24 mouse cellular contexts compared by ENCODE assay signal in the genomic region with DNA sequence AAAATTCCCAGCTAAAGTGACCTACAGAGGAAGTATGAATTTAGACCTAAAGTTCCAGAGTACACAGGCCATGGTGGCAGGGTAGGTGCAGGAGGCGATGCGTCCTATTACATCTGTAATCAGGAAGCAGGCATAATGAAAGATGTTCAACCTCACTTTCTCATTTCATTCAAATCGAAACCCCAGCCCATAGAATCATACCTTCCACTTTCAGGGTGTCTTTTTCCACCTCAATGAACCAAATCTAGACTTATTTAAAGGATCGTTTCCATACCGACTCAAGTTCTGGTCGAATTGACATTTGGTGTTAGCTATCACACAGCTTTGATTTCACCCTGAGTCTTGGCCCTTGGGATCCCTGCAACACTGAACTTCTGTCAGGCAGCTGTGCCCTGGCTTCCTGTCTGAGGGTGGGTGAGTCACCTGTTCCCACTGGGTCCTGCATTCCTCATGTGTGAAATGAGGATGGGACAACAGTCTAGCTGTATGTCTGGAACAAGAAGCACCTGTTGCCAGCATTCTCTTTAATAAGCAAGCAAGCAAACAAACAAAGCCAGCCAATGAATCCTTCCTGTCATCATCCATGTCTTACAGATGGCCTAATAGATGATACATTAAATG. TPM values are rescaled to one million over a fixed set of nuclear protein-coding genes. Genes with fewer than 3 reads are reported as not detected.
DNase-seq lines count a peak whose midpoint lies in the region; ATAC-seq and TF ChIP-seq lines count a peak whose summit lies in the region.
"Had no signal": no experiment of that assay in that cellular context is flagged by ENCODE, and none has a peak within 500 bp of the region (broad histone marks: within the 10 kb centered on the region; RNA-seq: fewer than 3 reads in every experiment).

No protein-coding gene starts in this region.

- DNase-seq in A20 (ENCODE audit: low read depth, low spot score) (peak; percentile 7), CH12.LX (ENCODE audit: extremely low read depth) (peak; percentile 45)
- DNase-seq in naive thymus-derived CD4-positive, alpha-beta T cell, adult 2 months (ENCODE audit: low read depth): peak; percentile 2
- no peak for DNase-seq in lung, adult 18-20 months
- no peak for DNase-seq in right cerebral cortex, postnatal 14 days
- DNase-seq: adrenal gland, postnatal 10 days; cerebellum, adult 18-20 months; cerebellum, adult 9-11 months; cerebellum, postnatal 36 days; forebrain, postnatal 0 days; heart, adult 2 months; kidney, adult 11 months; kidney, adult 9 months had no signal

- TF ChIP-seq EP300 in CH12.LX (IDR thresholded peaks at IDR 0.05; ENCODE audit: low read length): peak; percentile 56; the same call in 1 of the 2 replicates

- H3K9me3 ChIP-seq in CH12.LX (replicated peaks; ENCODE audit: low read length): no peaks in the 10 kb centered on the region
- no peaks in the 10 kb centered on the region for H3K9me3 ChIP-seq in hindbrain, embryonic 16.5 days (ENCODE audit: control insufficient read depth, low read length)
- H3K9me3 ChIP-seq: forebrain, embryonic 13.5 days; hindbrain, embryonic 10.5 days had no signal

- H3K4me1 ChIP-seq in CH12.LX (ENCODE audit: control insufficient read depth in 1 of 2, insufficient read depth in 2 of 2): peaks cover 14 to 16% of the 10 kb centered on the region in 2 experiments
- no peaks in the 10 kb centered on the region for H3K4me1 ChIP-seq in hindbrain, embryonic 16.5 days (ENCODE audit: control insufficient read depth, insufficient read depth, low read depth, low read length)
- H3K4me1 ChIP-seq: forebrain, embryonic 13.5 days; hindbrain, embryonic 10.5 days had no signal

- no peak overlapping the region for H3K9ac ChIP-seq in CH12.LX (ENCODE audit: insufficient read depth, low read depth)
- H3K9ac ChIP-seq in hindbrain, embryonic 16.5 days (ENCODE audit: low read depth, low read length): no peak overlapping the region
- H3K9ac ChIP-seq: forebrain, embryonic 13.5 days; forebrain, postnatal 0 days; hindbrain, embryonic 14.5 days had no signal

- no peak overlapping the region for H3K27ac ChIP-seq in CH12.LX (ENCODE audit: insufficient read depth, low read depth)
- H3K27ac ChIP-seq in hindbrain, embryonic 16.5 days (ENCODE audit: low read depth, low read length): no peak overlapping the region
- H3K27ac ChIP-seq: forebrain, embryonic 13.5 days; heart, adult 2 months; hindbrain, embryonic 10.5 days; hindbrain, embryonic 14.5 days had no signal

- H3K79me3 ChIP-seq in C2C12 (ENCODE audit: low read depth): no peaks in the 10 kb centered on the region

- no peak for ATAC-seq in hindbrain, embryonic 16.5 days
- ATAC-seq: forebrain, embryonic 13.5 days; forebrain, postnatal 0 days had no signal

- H3K36me3 ChIP-seq in C2C12 (ENCODE audit: control insufficient read depth, insufficient read depth): no peaks in the 10 kb centered on the region
- H3K36me3 ChIP-seq in CH12.LX (replicated peaks in 1 of 2; ENCODE audit: control insufficient read depth in 1 of 2, insufficient read depth in 1 of 2, low read length in 1 of 2): no peaks in the 10 kb centered on the region
- H3K36me3 ChIP-seq in hindbrain, embryonic 16.5 days (ENCODE audit: control insufficient read depth, insufficient read depth, low read length): no peaks in the 10 kb centered on the region
- H3K36me3 ChIP-seq: hindbrain, embryonic 10.5 days had no signal

- H3K4me3 ChIP-seq in C2C12 (ENCODE audit: insufficient read depth, poor library complexity, severe bottlenecking) (no peak overlapping the region), CH12.LX (replicated peaks in 1 of 3; ENCODE audit: low read depth in 2 of 3, low read length in 2 of 3, poor library complexity in 1 of 3) (no peak overlapping the region)
- H3K4me3 ChIP-seq in hindbrain, embryonic 16.5 days (ENCODE audit: low read length): no peak overlapping the region
- H3K4me3 ChIP-seq: forebrain, embryonic 13.5 days; heart, adult 2 months; hindbrain, embryonic 10.5 days had no signal

- H3K27me3 ChIP-seq in C2C12 (ENCODE audit: control insufficient read depth, insufficient read depth, insufficient read length) (no peaks in the 10 kb centered on the region), CH12.LX (replicated peaks) (no peaks in the 10 kb centered on the region)
- H3K27me3 ChIP-seq in hindbrain, embryonic 16.5 days (replicated peaks; ENCODE audit: control insufficient read depth, insufficient read depth, low read length): no peaks in the 10 kb centered on the region
- H3K27me3 ChIP-seq: forebrain, embryonic 13.5 days had no signal

- no peak for TF ChIP-seq CTCF in C2C12 (IDR thresholded peaks at IDR 0.05; ENCODE audit: control insufficient read depth, insufficient read depth, insufficient read length)
- TF ChIP-seq CTCF in CH12.LX (conservative IDR thresholded peaks at IDR 0.05 in 1 of 2, IDR thresholded peaks at IDR 0.05 in 1 of 2; ENCODE audit: low read depth in 2 of 2, low read length in 2 of 2): no peak

- H3K4me2 ChIP-seq in CH12.LX (ENCODE audit: insufficient read depth, low read depth, poor library complexity, severe bottlenecking): peak overlapping the region; percentile 42; the same call in 1 of the 2 replicates
- H3K4me2 ChIP-seq in hindbrain, embryonic 16.5 days (ENCODE audit: low read length): no peak overlapping the region
- H3K4me2 ChIP-seq: forebrain, embryonic 13.5 days; heart, embryonic 11.5 days; hindbrain, embryonic 14.5 days had no signal

- TF ChIP-seq POLR2A in CH12.LX (IDR thresholded peaks at IDR 0.05; ENCODE audit: low read depth, low read length): no peak

- no peak for TF ChIP-seq RAD21 in CH12.LX (IDR thresholded peaks at IDR 0.05; ENCODE audit: low read depth, low read length)

- in situ Hi-C loops in CH12.LX (cut with MboI; ENCODE audit: low pct_ligation_motif_present, low pct_unique_long_range_greater_than_20kb, low sequenced_read_pairs): loop anchor here (25.0 kb wide), 1 partner anchor 338 kb away; no protein-coding TSS in a partner anchor

- WGBS in hindbrain, embryonic 16.5 days: 89% methylated on average over 6 of the region's 6 CpGs

- dilution Hi-C loops in CH12.LX (cut with MboI; ENCODE audit: extremely low pct_ligation_motif_present, extremely low pct_unique_long_range_greater_than_20kb, low sequenced_read_pairs): no loop called here

- H3K79me2 ChIP-seq in C2C12 (ENCODE audit: control insufficient read depth, insufficient read depth) (no peaks in the 10 kb centered on the region), CH12.LX (replicated peaks; ENCODE audit: control insufficient read depth, extremely low read depth, insufficient read depth, poor library complexity, severe bottlenecking) (no peaks in the 10 kb centered on the region)

- H3ac ChIP-seq in C2C12 (ENCODE audit: control insufficient read depth, insufficient read length, low read depth): no peak overlapping the region

TF ChIP-seq in C2C12, 6 proteins besides CTCF, POLR2A, EP300 and RAD21:
- TF ChIP-seq USF1 (IDR thresholded peaks at IDR 0.05; ENCODE audit: low read depth): no peak
- TF ChIP-seq MYOD1 (IDR thresholded peaks at IDR 0.05; ENCODE audit: control insufficient read depth, insufficient read length, low read depth): peak; percentile 96
TF ChIP-seq in C2C12: peak in this region for 1.

TF ChIP-seq in CH12.LX, 34 proteins besides CTCF, POLR2A, EP300 and RAD21:
- TF ChIP-seq ELF1 (IDR thresholded peaks at IDR 0.05; ENCODE audit: low read depth, low read length) (no peak), IRF4 (IDR thresholded peaks at IDR 0.05; ENCODE audit: low read depth, low read length) (0 out of 2 replicates have a peak, but pooled peaks have one; percentile 61), ETS1 (conservative IDR thresholded peaks at IDR 0.05; ENCODE audit: low read depth, low read length) (0 out of 2 replicates have a peak, but pooled peaks have one; percentile 22)
TF ChIP-seq in CH12.LX: peak in this region for 2.

RNA-seq across cellular contexts. Expression of gene Tprg, which starts 36.4 kb away (rescaled TPM):
- polyA plus RNA-seq in C2C12 (2012; fragmentation: generic; extraction: Trizol) (0.04 TPM), CH12.LX (2012; ENCODE audit: insufficient read length, low read depth) (not detected in 2 replicates)
- total RNA-seq in CH12.LX (2012; rRNA removed) (not detected in 2 replicates), CH12.LX (2014; rRNA removed) (not detected in 2 replicates)
- polyA plus RNA-seq in hindbrain, embryonic 16.5 days (2015; fragmentation: Nextera tagmentation; extraction: Ambion mirVana): 0.14 TPM in 1 of 2 replicates, not detected in the other
- total RNA-seq: adrenal gland, postnatal 10 days; adrenal gland, postnatal 4 days; ES-E14; forebrain, postnatal 0 days; gastrocnemius, adult 8-10 months; heart, adult 2 months; heart, postnatal 25 days had no signal
- polyA plus RNA-seq: brain, embryonic 14.5 days; forebrain, embryonic 13.5 days; forebrain, postnatal 0 days; heart, adult 2 months; heart, embryonic 11.5 days; hindbrain, embryonic 10.5 days; hindbrain, embryonic 14.5 days had no signal

Comparison
In these comparisons a context has a peak if more than half of its experiments do, and no peak if none do; other contexts are left out.
1. DNase-seq: peak in A20 (single experiment), CH12.LX (single experiment) and naive thymus-derived CD4-positive, alpha-beta T cell, adult 2 months (single experiment); none in lung, adult 18-20 months (0 of 2) and right cerebral cortex, postnatal 14 days (single experiment).